Mouse (Mus musculus): ENCODE measurements around the gene Gtf2ird1.

DNA sequence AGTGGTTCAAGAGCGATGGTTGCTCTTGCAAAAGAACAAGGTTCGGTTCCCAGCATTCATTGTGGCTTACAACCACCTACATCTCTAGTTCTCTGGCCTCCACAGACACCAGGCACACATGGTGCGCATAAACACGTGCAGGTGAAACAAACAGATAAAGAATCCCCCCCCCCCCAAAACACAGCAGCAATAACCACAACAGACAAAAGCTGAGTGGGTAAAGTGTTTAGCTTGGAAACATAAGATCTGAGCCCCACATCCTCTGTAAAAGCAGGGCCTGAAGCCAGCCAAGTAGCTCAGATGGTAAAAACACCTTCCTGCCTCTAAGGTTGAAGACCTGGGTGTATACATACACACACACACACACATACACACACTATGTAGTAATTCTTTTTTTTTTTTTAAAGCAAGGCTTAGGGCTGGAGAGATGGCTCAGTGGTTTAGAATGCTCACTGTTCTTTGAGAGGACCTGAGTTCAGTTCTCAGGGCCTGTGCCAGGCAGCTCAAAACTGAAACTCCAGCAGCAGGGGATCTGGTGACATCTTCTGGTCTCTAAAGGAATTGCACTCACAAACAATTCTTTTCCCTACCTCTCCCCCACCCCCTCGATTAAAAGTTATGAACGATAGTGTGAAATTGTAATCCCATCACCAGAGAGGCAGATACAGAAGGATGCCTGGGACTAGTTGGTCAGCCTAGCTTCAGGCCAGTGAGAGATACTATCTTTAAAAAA lies 83.4 kb downstream of the Gtf2ird1 start:
- TF ChIP-seq CTCF (conservative IDR thresholded peaks at IDR 0.05; ENCODE audit: insufficient read depth, insufficient read length, low read depth, low read length): peak; percentile 30
- TF ChIP-seq POLR2A (IDR thresholded peaks at IDR 0.05; ENCODE audit: low read depth, low read length): no peak
